Mouse (Mus musculus) adipocyte (in vitro differentiated cells): ENCODE measurements around the gene Csnk2a1.
A peak's percentile ranks its signal among the peaks of the same experiment; 100 is the strongest.
"Not testable (repeated sequence)": the region's sequence is repeated elsewhere in the genome, so short reads cannot be mapped to it uniquely, and the experiment has no call there.

Experiments used
- DNase-seq: peaks from one replicate; pipeline ENCODE4 v3.0.0-alpha.2; 2016; ENCODE audit warnings: low spot score

Gene Csnk2a1

GRCm38 (mm10) chr2:152226248-152227050, at the start of gene Csnk2a1:
Gene Csnk2a1, plus strand, starts transcription at chr2:152226839.
- DNase-seq: peak; percentile 94

GRCm38 (mm10) chr2:152177162-152177805, 49.4 kb upstream of the Csnk2a1 start:
- no peak for DNase-seq

GRCm38 (mm10) chr2:152177806-152178170, 48.9 kb upstream of the Csnk2a1 start:
- no peak for DNase-seq

- no peak for DNase-seq
Observed at GRCm38 (mm10) chr2:152178345-152178744, 48.3 kb upstream of the Csnk2a1 start.

GRCm38 (mm10) chr2:152179301-152179700, 47.3 kb upstream of the Csnk2a1 start:
- no peak for DNase-seq

GRCm38 (mm10) chr2:152180323-152180722, 46.3 kb upstream of the Csnk2a1 start:
- DNase-seq: peak; percentile 53

- DNase-seq: no peak
Observed at GRCm38 (mm10) chr2:152187132-152187531, 39.5 kb upstream of the Csnk2a1 start.

- DNase-seq: no peak
Observed at GRCm38 (mm10) chr2:152189213-152189612, 37.4 kb upstream of the Csnk2a1 start.

GRCm38 (mm10) chr2:152189640-152190039, 37.0 kb upstream of the Csnk2a1 start:
- no peak for DNase-seq

GRCm38 (mm10) chr2:152190161-152190560, 36.5 kb upstream of the Csnk2a1 start:
- no peak for DNase-seq

GRCm38 (mm10) chr2:152192591-152193345, 33.9 kb upstream of the Csnk2a1 start:
- DNase-seq: no peak

GRCm38 (mm10) chr2:152193346-152193710, 33.3 kb upstream of the Csnk2a1 start:
- DNase-seq: no peak

- no peak for DNase-seq
Observed at GRCm38 (mm10) chr2:152194586-152194985, 32.1 kb upstream of the Csnk2a1 start.

GRCm38 (mm10) chr2:152196896-152197295, 29.7 kb upstream of the Csnk2a1 start:
- no peak for DNase-seq

GRCm38 (mm10) chr2:152197301-152197712, 29.3 kb upstream of the Csnk2a1 start:
- DNase-seq: peak; percentile 92

- not testable (repeated sequence) for DNase-seq
Observed at GRCm38 (mm10) chr2:152206139-152206538, 20.5 kb upstream of the Csnk2a1 start.

GRCm38 (mm10) chr2:152211871-152212270, 14.8 kb upstream of the Csnk2a1 start:
- DNase-seq: no peak

GRCm38 (mm10) chr2:152216975-152217374, 9.7 kb upstream of the Csnk2a1 start:
- DNase-seq: peak; percentile 74

- no peak for DNase-seq
Observed at GRCm38 (mm10) chr2:152223521-152224300, 2.9 kb upstream of the Csnk2a1 start.

GRCm38 (mm10) chr2:152225536-152225935, 1.1 kb upstream of the Csnk2a1 start:
- DNase-seq: no peak

GRCm38 (mm10) chr2:152227051-152227481, 427 bp downstream of the Csnk2a1 start:
- peak; percentile 54 for DNase-seq

GRCm38 (mm10) chr2:152230046-152230445, 3.4 kb downstream of the Csnk2a1 start:
- no peak for DNase-seq
